Mouse (Mus musculus) megakaryocyte, embryonic 14.5 days (primary cell): ENCODE data around the gene Wdr6.

Source experiments
- FLI1 ChIP-seq: IDR thresholded peaks from 2 replicates; pipeline ENCODE4 v1.6.1; 2012; ENCODE audit warnings: low read length, inconsistent platforms, mixed read lengths
- GATA1 ChIP-seq: IDR thresholded peaks from 3 replicates; pipeline ENCODE4 v1.6.1; 2012; ENCODE audit warnings: mixed read lengths, low read length, inconsistent platforms, borderline replicate concordance

DNA sequence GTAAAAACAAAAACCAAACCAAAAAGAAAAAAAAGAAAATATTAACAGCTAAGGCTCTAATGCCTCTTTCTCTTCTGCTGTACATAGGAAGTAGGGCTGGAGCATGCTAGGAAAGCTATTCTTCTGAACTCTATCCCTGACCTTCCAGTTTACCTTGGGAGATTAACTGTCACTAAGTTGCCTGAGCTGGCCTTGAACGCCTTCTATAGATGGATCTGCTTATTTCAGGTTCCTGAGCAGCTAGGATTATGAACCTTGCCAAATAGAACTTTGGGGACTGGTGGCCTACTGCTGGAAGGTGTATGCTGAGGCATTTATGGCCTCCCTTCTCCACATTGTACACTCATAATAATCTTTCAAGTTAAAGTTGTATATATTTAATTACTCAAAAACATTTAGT lies 47.6 kb downstream of the Wdr6 start:
- TF ChIP-seq GATA1: no peak
- TF ChIP-seq FLI1: no peak
